ENCODE assay signal across 12 mouse cellular contexts in the genomic region with DNA sequence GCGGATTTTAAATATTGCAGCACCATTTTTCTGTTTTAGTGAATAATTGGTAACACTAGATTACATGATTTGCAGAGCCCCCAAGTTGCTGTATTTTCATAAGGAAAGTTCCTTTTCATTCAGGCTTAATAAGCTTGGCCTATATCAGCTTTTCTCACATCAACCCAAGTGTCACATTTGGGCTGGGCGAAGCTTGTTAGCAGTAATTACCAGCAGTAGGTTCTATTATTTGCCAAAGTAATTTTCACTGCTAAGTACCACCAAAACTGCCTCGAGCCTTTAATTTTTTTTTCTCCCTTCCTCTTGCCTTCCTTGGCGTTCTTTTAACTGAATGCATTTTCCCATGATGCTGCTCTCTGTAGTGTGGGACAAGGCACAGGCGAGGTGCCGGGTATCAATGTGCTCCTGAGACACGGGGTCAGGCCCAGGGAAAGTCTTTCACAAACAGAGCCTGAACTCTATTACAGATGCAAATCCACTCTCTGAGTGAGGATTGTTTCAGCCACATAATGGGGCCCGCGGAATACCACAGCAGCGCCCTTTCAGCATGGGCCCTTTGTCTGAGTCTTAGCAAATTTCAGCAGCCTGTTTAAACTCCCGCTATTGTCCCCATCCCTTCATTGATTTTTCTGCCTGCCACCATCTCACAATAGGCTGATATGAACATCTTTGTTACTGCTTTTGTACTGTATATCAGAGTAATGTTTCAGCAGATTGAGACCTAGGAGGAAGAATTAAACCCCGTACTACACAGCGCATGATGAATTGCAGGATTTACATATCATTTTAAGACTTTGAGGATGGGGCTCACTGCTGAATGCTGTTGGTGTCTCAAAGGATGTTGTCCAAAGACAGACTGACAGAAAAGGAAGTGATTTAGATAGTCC.
DNase-seq lines count a peak whose midpoint lies in the region; ATAC-seq lines count a peak whose summit lies in the region.
"Had no signal": no experiment of that assay in that cellular context is flagged by ENCODE, and none has a peak within 500 bp of the region (broad histone marks: within the 10 kb centered on the region; RNA-seq: fewer than 3 reads in every experiment).

No protein-coding gene starts in this region.

- H3K36me3 ChIP-seq in forebrain, embryonic 14.5 days (ENCODE audit: control insufficient read depth, insufficient read depth, low read length) = no peaks in the 10 kb centered on the region
- H3K36me3 ChIP-seq in midbrain, embryonic 13.5 days = no peaks in the 10 kb centered on the region
- H3K36me3 ChIP-seq: embryonic facial prominence, embryonic 15.5 days had no signal

- no peaks in the 10 kb centered on the region for H3K9me3 ChIP-seq in forebrain, embryonic 14.5 days (replicated peaks; ENCODE audit: control insufficient read depth, low read length)
- no peaks in the 10 kb centered on the region for H3K9me3 ChIP-seq in midbrain, embryonic 13.5 days
- H3K9me3 ChIP-seq: embryonic facial prominence, embryonic 15.5 days had no signal

- no peaks in the 10 kb centered on the region for H3K27me3 ChIP-seq in forebrain, embryonic 14.5 days (replicated peaks; ENCODE audit: control insufficient read depth, insufficient read depth, low read length)
- peaks cover 38% of the 10 kb centered on the region for H3K27me3 ChIP-seq in midbrain, embryonic 13.5 days
- H3K27me3 ChIP-seq: embryonic facial prominence, embryonic 15.5 days had no signal

- ATAC-seq in forebrain, embryonic 14.5 days = peak; percentile 97
- peak; percentile 98 for ATAC-seq in midbrain, embryonic 13.5 days
- no peak for ATAC-seq in granulocyte monocyte progenitor cell, adult 5-6 weeks (replicated peaks; ENCODE audit: poor library complexity, severe bottlenecking)
- ATAC-seq in cerebellum, adult (ENCODE audit: insufficient number of reproducible peaks, low FRiP score, low TSS enrichment) = no peak
- no peak for ATAC-seq in megakaryocyte progenitor cell, adult 5-6 weeks (replicated peaks; ENCODE audit: poor library complexity)

- H3K27ac ChIP-seq in forebrain, embryonic 14.5 days (ENCODE audit: low read depth, low read length) = peak overlapping the region; percentile 76
- H3K27ac ChIP-seq in midbrain, embryonic 13.5 days = peak overlapping the region; percentile 35
- H3K27ac ChIP-seq: embryonic facial prominence, embryonic 15.5 days had no signal

- peaks cover 5% of the 10 kb centered on the region; the same call in 1 of the 2 replicates for H3K4me1 ChIP-seq in forebrain, embryonic 14.5 days (ENCODE audit: control insufficient read depth, insufficient read depth, low read length)
- H3K4me1 ChIP-seq in midbrain, embryonic 13.5 days (replicated peaks) = peaks cover 10% of the 10 kb centered on the region; the same call in 1 of the 2 replicates
- H3K4me1 ChIP-seq: embryonic facial prominence, embryonic 15.5 days had no signal

- peak overlapping the region; percentile 24 for H3K4me2 ChIP-seq in forebrain, embryonic 14.5 days (ENCODE audit: low read length)
- peak overlapping the region; percentile 37 for H3K4me2 ChIP-seq in midbrain, embryonic 13.5 days (replicated peaks)
- H3K4me2 ChIP-seq: embryonic facial prominence, embryonic 15.5 days had no signal

- WGBS in forebrain, embryonic 14.5 days = 3% methylated on average over 13 of the region's 13 CpGs
- 6% methylated on average over 13 of the region's 13 CpGs for WGBS in midbrain, embryonic 13.5 days

- H3K4me3 ChIP-seq in forebrain, embryonic 14.5 days (ENCODE audit: low read depth, low read length) = no peak overlapping the region
- no peak overlapping the region for H3K4me3 ChIP-seq in midbrain, embryonic 13.5 days (replicated peaks)
- H3K4me3 ChIP-seq: embryonic facial prominence, embryonic 15.5 days had no signal

- DNase-seq in ES-CJ7 (ENCODE audit: low read depth, low spot score) = peak; percentile 14
- peak; percentile 14 for DNase-seq in brain, adult 2 months (ENCODE audit: low read depth, low spot score)
- DNase-seq in forebrain, embryonic 14.5 days (ENCODE audit: low spot score) = peak; percentile 95
- no peak for DNase-seq in heart, adult 8-10 months (ENCODE audit: low spot score)
- DNase-seq: adrenal gland, postnatal 36 days; lung, postnatal 10 days; thymus, postnatal 25 days had no signal

- 0 out of 2 replicates have a peak overlapping the region, but pooled peaks have one; percentile 18 for H3K9ac ChIP-seq in forebrain, embryonic 14.5 days (ENCODE audit: low read length)
- H3K9ac ChIP-seq in midbrain, embryonic 13.5 days (replicated peaks) = no peak overlapping the region
- H3K9ac ChIP-seq: embryonic facial prominence, embryonic 15.5 days had no signal

Comparison
In these comparisons a context has a peak if more than half of its experiments do, and no peak if none do; other contexts are left out.
1. ATAC-seq: peak in forebrain, embryonic 14.5 days (single experiment) and midbrain, embryonic 13.5 days (single experiment); none in granulocyte monocyte progenitor cell, adult 5-6 weeks (single experiment), cerebellum, adult (single experiment) and megakaryocyte progenitor cell, adult 5-6 weeks (single experiment).